Mouse (Mus musculus) kidney, embryonic 14.5 days (tissue): ENCODE data around the gene Fam184a. TPM values are rescaled to one million over a fixed set of nuclear protein-coding genes. Genes with fewer than 3 reads are reported as not detected.

Experiments used
- ATAC-seq: fragments of 200-750 bp; cut with Nextera tagmentation; 2 replicates; pipeline ENCODE4 v1.8.0; 2017; ENCODE audit warnings: moderate number of reproducible peaks, mild to moderate bottlenecking, moderate TSS enrichment, moderate library complexity; ENCODE audit not compliant: low FRiP score, low TSS enrichment
- H3K27ac ChIP-seq: fragments of 300-500 bp; sonication (generic); 2 replicates; pipeline ENCODE4 v1.5.1; 2014; ENCODE audit warnings: low read depth, mild to moderate bottlenecking, low read length, moderate library complexity, mixed read lengths
- H3K27me3 ChIP-seq: fragments of 300-500 bp; sonication (generic); 2 replicates; pipeline ENCODE4 v1.6.1; 2014; ENCODE audit warnings: mild to moderate bottlenecking, low read length; ENCODE audit not compliant: control insufficient read depth, insufficient read depth
- H3K36me3 ChIP-seq: fragments of 300-500 bp; sonication (generic); 2 replicates; pipeline ENCODE4 v1.6.1; 2014; ENCODE audit warnings: low read length, mixed read lengths; ENCODE audit not compliant: control insufficient read depth, insufficient read depth
- H3K4me1 ChIP-seq: fragments of 300-500 bp; sonication (generic); 2 replicates; pipeline ENCODE4 v1.6.1; 2014; ENCODE audit warnings: low read length, mixed read lengths; ENCODE audit not compliant: control insufficient read depth, insufficient read depth
- H3K4me2 ChIP-seq: fragments of 300-500 bp; sonication (generic); replicated peaks from 2 replicates; pipeline ENCODE4 v1.6.1; 2014; ENCODE audit warnings: low read depth, mild to moderate bottlenecking, low read length
- H3K4me3 ChIP-seq: fragments of 300-500 bp; sonication (generic); 2 replicates; pipeline ENCODE4 v1.5.1; 2014; ENCODE audit warnings: mild to moderate bottlenecking, low read length
- H3K9ac ChIP-seq: fragments of 300-500 bp; sonication (generic); 2 replicates; pipeline ENCODE4 v1.6.1; 2014; ENCODE audit warnings: low read depth, mild to moderate bottlenecking, low read length, moderate library complexity
- H3K9me3 ChIP-seq: fragments of 300-500 bp; sonication (generic); 2 replicates; pipeline ENCODE4 v1.6.1; 2016; ENCODE audit warnings: low read length; ENCODE audit not compliant: control insufficient read depth
- WGBS: fragments of 180-500 bp; shearing (Covaris S2); extraction: QIAGEN DNeasy Blood & Tissue Kit; methylation state at CpG from one replicate; pipeline ENCODE4 v1.1.7; 2014; 5-methylcytosine and 5-hydroxymethylcytosine counted together
- polyA plus RNA-seq: library from polyadenylated mRNA; unstranded; fragments of >200 nt; fragmentation: Nextera tagmentation; extraction: Ambion mirVana; gene quantifications from 2 replicates; pipeline ENCODE4 v1.2.1, GENCODE M21; 2014

Fam184a gene
- polyA plus RNA-seq, 1 experiment from 2014 or later, result 9.1 TPM

- Histone ChIP-seq H3K4me2 (peak overlapping the region; percentile 53), H3K27ac (peak overlapping the region; percentile 99), H3K4me1 (peaks cover 11% of the 10 kb centered on the region), H3K4me3 (peak overlapping the region; percentile 94), H3K36me3 (peaks cover 11% of the 10 kb centered on the region; the same call in 1 of the 2 replicates), H3K27me3 (no peaks in the 10 kb centered on the region), H3K9me3 (no peaks in the 10 kb centered on the region), H3K9ac (peak overlapping the region; percentile 99)
- peak; percentile 32 for ATAC-seq
- under 1% methylated on average over 79 of the region's 99 CpGs for WGBS
These were observed 153.6 kb downstream of the Fam184a start for GRCm38 (mm10) chr10:53597121-53597881.

GRCm38 (mm10) chr10:53596677-53597120 lies 154.2 kb downstream of the Fam184a start, which contains the start of gene Asf1a:
Asf1a (plus strand) TSS chr10:53596757.
- WGBS, result under 1% methylated on average over 52 of the region's 52 CpGs
- H3K27ac ChIP-seq, result peak within 1 kb of the TSS; percentile 99
- H3K27me3 ChIP-seq, result no peaks in the 10 kb centered on the region
- peak; percentile 97 for ATAC-seq
- H3K4me1 ChIP-seq, result peaks cover 11% of the 10 kb centered on the region
- H3K4me2 ChIP-seq, result peak within 1 kb of the TSS; percentile 53
- H3K36me3 ChIP-seq, result peaks cover 9% of the 10 kb centered on the region; the same call in 1 of the 2 replicates
- peak within 1 kb of the TSS; percentile 99 for H3K9ac ChIP-seq
- H3K4me3 ChIP-seq, result peak within 1 kb of the TSS; percentile 94
- H3K9me3 ChIP-seq, result no peaks in the 10 kb centered on the region

GRCm38 (mm10) chr10:53595744-53596676 lies 154.9 kb downstream of the Fam184a start:
- no peaks in the 10 kb centered on the region for H3K9me3 ChIP-seq
- H3K27me3 ChIP-seq, result no peaks in the 10 kb centered on the region
- ATAC-seq, result no peak; the same call in 1 of the 2 replicates
- peak overlapping the region; percentile 94 for H3K4me3 ChIP-seq
- peak overlapping the region; percentile 50 for H3K4me2 ChIP-seq
- H3K9ac ChIP-seq, result peak overlapping the region; percentile 56; the same call in 1 of the 2 replicates
- 4% methylated on average over 26 of the region's 27 CpGs for WGBS
- H3K36me3 ChIP-seq, result peaks cover 9% of the 10 kb centered on the region; the same call in 1 of the 2 replicates
- H3K27ac ChIP-seq, result peak overlapping the region; percentile 93
- peaks cover 11% of the 10 kb centered on the region for H3K4me1 ChIP-seq

DNA sequence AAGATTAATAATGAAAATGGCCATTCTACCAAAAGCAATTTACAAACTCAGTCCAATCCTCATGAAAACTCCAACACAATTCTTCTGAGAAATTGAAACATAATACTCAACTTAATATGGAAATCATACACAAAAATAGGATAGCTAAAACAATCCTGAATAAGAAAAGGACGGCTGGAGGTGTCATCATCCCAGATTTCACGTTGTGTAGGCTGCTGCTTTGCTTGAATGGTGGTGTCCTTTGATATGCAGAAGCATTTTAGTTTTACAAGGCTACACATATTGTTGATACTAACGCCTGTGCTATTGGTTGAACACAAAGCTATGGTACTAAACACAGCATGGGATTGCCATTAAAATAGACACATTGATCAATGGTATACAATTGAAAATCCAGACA lies 165.1 kb downstream of the Fam184a start:
- Histone ChIP-seq H3K9ac (no peak overlapping the region), H3K27me3 (no peaks in the 10 kb centered on the region), H3K36me3 (no peaks in the 10 kb centered on the region), H3K4me2 (no peak overlapping the region), H3K4me3 (no peak overlapping the region), H3K4me1 (peaks cover 4% of the 10 kb centered on the region; the same call in 1 of the 2 replicates), H3K27ac (no peak overlapping the region), H3K9me3 (no peaks in the 10 kb centered on the region)
- 74% methylated on average over 3 of the region's 3 CpGs for WGBS
- ATAC-seq, result no peak

Other genes with a start within 250 kb of the Fam184a start
- 155 and 171 TPM in 2 replicates for gene Asf1a, start 154.4 kb downstream of the Fam184a start, polyA plus RNA-seq
- gene Mcm9, start 120.7 kb downstream of the Fam184a start, polyA plus RNA-seq, result 9.4 and 18.8 TPM in 2 replicates